Mouse (Mus musculus): ENCODE results near the gene Aimp1. TPM values are rescaled to one million over a fixed set of nuclear protein-coding genes. Genes with fewer than 3 reads are reported as not detected.

Aimp1 gene
- polyA plus RNA-seq, 1 experiment = 17.4 TPM

- H3K36me3 ChIP-seq (ENCODE audit: control insufficient read depth, insufficient read depth, low read length) = no peaks in the 10 kb centered on the region
- TF ChIP-seq POLR2A (IDR thresholded peaks at IDR 0.05; ENCODE audit: control insufficient read depth, extremely low read depth, insufficient read depth, low read length, poor library complexity) (no peak), CTCF (IDR thresholded peaks at IDR 0.05; ENCODE audit: borderline replicate concordance, control insufficient read depth, extremely low read depth, insufficient read depth, low read length, poor library complexity) (no peak)
- H3K27ac ChIP-seq (ENCODE audit: control insufficient read depth, insufficient read depth, low read length) = no peak overlapping the region
- no peaks in the 10 kb centered on the region for H3K4me1 ChIP-seq (replicated peaks; ENCODE audit: control insufficient read depth, insufficient read depth, low read length)
- 88% methylated on average over 5 of the region's 5 CpGs for WGBS
- no peak overlapping the region for H3K4me3 ChIP-seq (ENCODE audit: control insufficient read depth, insufficient read depth, low read length)
- DNase-seq = no peak
- H3K27me3 ChIP-seq (ENCODE audit: control insufficient read depth, insufficient read depth, low read length) = no peaks in the 10 kb centered on the region
Measured at GRCm38 (mm10) chr3:132650191-132650590, 34.0 kb downstream of the Aimp1 start.

- WGBS = 86% methylated on average over 7 of the region's 7 CpGs
- H3K27ac ChIP-seq (ENCODE audit: control insufficient read depth, insufficient read depth, low read length) = no peak overlapping the region
- TF ChIP-seq CTCF (IDR thresholded peaks at IDR 0.05; ENCODE audit: borderline replicate concordance, control insufficient read depth, extremely low read depth, insufficient read depth, low read length, poor library complexity) (no peak), POLR2A (IDR thresholded peaks at IDR 0.05; ENCODE audit: control insufficient read depth, extremely low read depth, insufficient read depth, low read length, poor library complexity) (no peak)
- H3K27me3 ChIP-seq (ENCODE audit: control insufficient read depth, insufficient read depth, low read length) = no peaks in the 10 kb centered on the region
- no peak overlapping the region for H3K4me3 ChIP-seq (ENCODE audit: control insufficient read depth, insufficient read depth, low read length)
- DNase-seq = no peak
- no peaks in the 10 kb centered on the region for H3K36me3 ChIP-seq (ENCODE audit: control insufficient read depth, insufficient read depth, low read length)
- H3K4me1 ChIP-seq (replicated peaks; ENCODE audit: control insufficient read depth, insufficient read depth, low read length) = no peaks in the 10 kb centered on the region
Measured at GRCm38 (mm10) chr3:132649368-132649767, 34.8 kb downstream of the Aimp1 start.

- no peak for DNase-seq
- no peak overlapping the region for H3K27ac ChIP-seq (ENCODE audit: control insufficient read depth, insufficient read depth, low read length)
Measured at GRCm38 (mm10) chr3:132646814-132647213, 37.4 kb downstream of the Aimp1 start.

GRCm38 (mm10) chr3:132644071-132644470 lies 40.1 kb downstream of the Aimp1 start:
- DNase-seq = no peak
- Histone ChIP-seq H3K4me3 (ENCODE audit: control insufficient read depth, insufficient read depth, low read length) (no peak overlapping the region), H3K27ac (ENCODE audit: control insufficient read depth, insufficient read depth, low read length) (no peak overlapping the region), H3K4me1 (replicated peaks; ENCODE audit: control insufficient read depth, insufficient read depth, low read length) (no peaks in the 10 kb centered on the region), H3K27me3 (ENCODE audit: control insufficient read depth, insufficient read depth, low read length) (no peaks in the 10 kb centered on the region), H3K36me3 (ENCODE audit: control insufficient read depth, insufficient read depth, low read length) (no peaks in the 10 kb centered on the region)
- TF ChIP-seq CTCF (IDR thresholded peaks at IDR 0.05; ENCODE audit: borderline replicate concordance, control insufficient read depth, extremely low read depth, insufficient read depth, low read length, poor library complexity) (no peak), POLR2A (IDR thresholded peaks at IDR 0.05; ENCODE audit: control insufficient read depth, extremely low read depth, insufficient read depth, low read length, poor library complexity) (no peak)
- 81% methylated on average over 4 of the region's 4 CpGs for WGBS

More at GRCm38 (mm10) chr3:132646814-132647213, 37.4 kb downstream of the Aimp1 start:
- H3K27me3 ChIP-seq (ENCODE audit: control insufficient read depth, insufficient read depth, low read length) = no peaks in the 10 kb centered on the region
- WGBS = 54% methylated on average over 1 of the region's 1 CpGs
- H3K4me1 ChIP-seq (replicated peaks; ENCODE audit: control insufficient read depth, insufficient read depth, low read length) = no peaks in the 10 kb centered on the region
- no peaks in the 10 kb centered on the region for H3K36me3 ChIP-seq (ENCODE audit: control insufficient read depth, insufficient read depth, low read length)
- no peak overlapping the region for H3K4me3 ChIP-seq (ENCODE audit: control insufficient read depth, insufficient read depth, low read length)
- TF ChIP-seq CTCF (IDR thresholded peaks at IDR 0.05; ENCODE audit: borderline replicate concordance, control insufficient read depth, extremely low read depth, insufficient read depth, low read length, poor library complexity) = no peak
- TF ChIP-seq POLR2A (IDR thresholded peaks at IDR 0.05; ENCODE audit: control insufficient read depth, extremely low read depth, insufficient read depth, low read length, poor library complexity) = no peak

- Histone ChIP-seq H3K27ac (ENCODE audit: control insufficient read depth, insufficient read depth, low read length) (no peak overlapping the region), H3K36me3 (ENCODE audit: control insufficient read depth, insufficient read depth, low read length) (no peaks in the 10 kb centered on the region), H3K27me3 (ENCODE audit: control insufficient read depth, insufficient read depth, low read length) (no peaks in the 10 kb centered on the region), H3K4me3 (ENCODE audit: control insufficient read depth, insufficient read depth, low read length) (no peak overlapping the region), H3K4me1 (replicated peaks; ENCODE audit: control insufficient read depth, insufficient read depth, low read length) (no peaks in the 10 kb centered on the region)
- no peak for TF ChIP-seq CTCF (IDR thresholded peaks at IDR 0.05; ENCODE audit: borderline replicate concordance, control insufficient read depth, extremely low read depth, insufficient read depth, low read length, poor library complexity)
- TF ChIP-seq POLR2A (IDR thresholded peaks at IDR 0.05; ENCODE audit: control insufficient read depth, extremely low read depth, insufficient read depth, low read length, poor library complexity) = no peak
- 92% methylated on average over 3 of the region's 3 CpGs for WGBS
- no peak for DNase-seq
Measured at GRCm38 (mm10) chr3:132637080-132637479, 47.1 kb downstream of the Aimp1 start.

GRCm38 (mm10) chr3:132633261-132633660 lies 50.9 kb downstream of the Aimp1 start:
- Histone ChIP-seq H3K36me3 (ENCODE audit: control insufficient read depth, insufficient read depth, low read length) (no peaks in the 10 kb centered on the region), H3K27ac (ENCODE audit: control insufficient read depth, insufficient read depth, low read length) (no peak overlapping the region), H3K4me1 (replicated peaks; ENCODE audit: control insufficient read depth, insufficient read depth, low read length) (no peaks in the 10 kb centered on the region), H3K4me3 (ENCODE audit: control insufficient read depth, insufficient read depth, low read length) (no peak overlapping the region), H3K27me3 (ENCODE audit: control insufficient read depth, insufficient read depth, low read length) (no peaks in the 10 kb centered on the region)
- 66% methylated on average over 2 of the region's 2 CpGs for WGBS
- TF ChIP-seq CTCF (IDR thresholded peaks at IDR 0.05; ENCODE audit: borderline replicate concordance, control insufficient read depth, extremely low read depth, insufficient read depth, low read length, poor library complexity) = no peak
- no peak for TF ChIP-seq POLR2A (IDR thresholded peaks at IDR 0.05; ENCODE audit: control insufficient read depth, extremely low read depth, insufficient read depth, low read length, poor library complexity)
- no peak for DNase-seq
